Mouse (Mus musculus): ENCODE results near the gene Myom3. TPM values are rescaled to one million over a fixed set of nuclear protein-coding genes. Genes with fewer than 3 reads are reported as not detected.

Myom3 gene
- polyA plus RNA-seq, 1 experiment = 0.13 TPM

DNA sequence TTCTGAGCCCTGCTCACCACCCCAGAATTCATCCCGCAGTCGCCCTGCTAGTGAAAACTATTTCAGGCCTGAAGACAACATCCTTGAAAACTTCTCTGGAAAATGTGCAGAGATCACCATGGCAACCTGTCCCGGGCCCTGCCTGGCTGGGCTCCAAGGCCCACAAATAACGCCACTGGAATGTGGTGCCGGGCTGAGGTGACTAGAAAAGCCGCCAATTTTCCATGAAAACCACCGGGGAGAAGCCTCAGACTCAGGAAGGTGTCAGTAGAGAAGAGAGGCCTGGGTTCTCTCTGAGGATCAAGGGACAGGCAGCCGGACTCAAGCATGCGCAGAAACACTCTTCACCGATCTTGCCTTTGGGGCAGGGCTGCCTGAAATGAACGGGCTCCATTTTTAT lies 69.0 kb downstream of the Myom3 start:
- DNase-seq = no peak
- Histone ChIP-seq H3K4me3 (ENCODE audit: control insufficient read depth, insufficient read depth, low read length) (no peak overlapping the region), H3K27ac (ENCODE audit: control insufficient read depth, insufficient read depth, low read length) (no peak overlapping the region), H3K4me1 (replicated peaks; ENCODE audit: control insufficient read depth, insufficient read depth, low read length) (no peaks in the 10 kb centered on the region), H3K27me3 (ENCODE audit: control insufficient read depth, insufficient read depth, low read length) (no peaks in the 10 kb centered on the region), H3K36me3 (ENCODE audit: control insufficient read depth, insufficient read depth, low read length) (no peaks in the 10 kb centered on the region)
- WGBS = 88% methylated on average over 11 of the region's 11 CpGs
- TF ChIP-seq POLR2A (IDR thresholded peaks at IDR 0.05; ENCODE audit: control insufficient read depth, extremely low read depth, insufficient read depth, low read length, poor library complexity) (no peak), CTCF (IDR thresholded peaks at IDR 0.05; ENCODE audit: borderline replicate concordance, control insufficient read depth, extremely low read depth, insufficient read depth, low read length, poor library complexity) (no peak)

DNA sequence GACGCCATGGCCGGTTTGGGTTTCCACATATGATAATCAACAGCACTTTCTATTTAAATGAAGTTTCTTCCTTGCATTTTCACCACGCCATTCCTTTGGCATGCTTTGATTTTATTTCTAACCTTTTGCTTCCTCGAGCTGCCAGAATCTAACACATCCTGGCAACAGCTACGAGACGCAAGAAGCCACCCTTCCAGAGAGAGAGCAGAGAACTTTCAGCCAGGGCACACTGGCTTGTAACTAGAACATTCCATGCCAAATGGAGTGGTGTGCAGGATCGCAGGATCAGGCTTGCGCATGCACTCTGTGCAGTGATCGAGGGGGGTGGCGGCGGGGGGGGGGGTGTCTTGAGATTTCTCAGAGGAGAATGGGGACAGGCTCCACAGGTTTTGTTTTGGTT lies 72.6 kb downstream of the Myom3 start:
- Histone ChIP-seq H3K36me3 (ENCODE audit: control insufficient read depth, insufficient read depth, low read length) (no peaks in the 10 kb centered on the region), H3K27me3 (ENCODE audit: control insufficient read depth, insufficient read depth, low read length) (no peaks in the 10 kb centered on the region), H3K4me3 (ENCODE audit: control insufficient read depth, insufficient read depth, low read length) (no peak overlapping the region), H3K27ac (ENCODE audit: control insufficient read depth, insufficient read depth, low read length) (no peak overlapping the region), H3K4me1 (replicated peaks; ENCODE audit: control insufficient read depth, insufficient read depth, low read length) (no peaks in the 10 kb centered on the region)
- no peak for DNase-seq
- 94% methylated on average over 11 of the region's 11 CpGs for WGBS
- TF ChIP-seq POLR2A (IDR thresholded peaks at IDR 0.05; ENCODE audit: control insufficient read depth, extremely low read depth, insufficient read depth, low read length, poor library complexity) = no peak
- TF ChIP-seq CTCF (IDR thresholded peaks at IDR 0.05; ENCODE audit: borderline replicate concordance, control insufficient read depth, extremely low read depth, insufficient read depth, low read length, poor library complexity) = no peak

DNA sequence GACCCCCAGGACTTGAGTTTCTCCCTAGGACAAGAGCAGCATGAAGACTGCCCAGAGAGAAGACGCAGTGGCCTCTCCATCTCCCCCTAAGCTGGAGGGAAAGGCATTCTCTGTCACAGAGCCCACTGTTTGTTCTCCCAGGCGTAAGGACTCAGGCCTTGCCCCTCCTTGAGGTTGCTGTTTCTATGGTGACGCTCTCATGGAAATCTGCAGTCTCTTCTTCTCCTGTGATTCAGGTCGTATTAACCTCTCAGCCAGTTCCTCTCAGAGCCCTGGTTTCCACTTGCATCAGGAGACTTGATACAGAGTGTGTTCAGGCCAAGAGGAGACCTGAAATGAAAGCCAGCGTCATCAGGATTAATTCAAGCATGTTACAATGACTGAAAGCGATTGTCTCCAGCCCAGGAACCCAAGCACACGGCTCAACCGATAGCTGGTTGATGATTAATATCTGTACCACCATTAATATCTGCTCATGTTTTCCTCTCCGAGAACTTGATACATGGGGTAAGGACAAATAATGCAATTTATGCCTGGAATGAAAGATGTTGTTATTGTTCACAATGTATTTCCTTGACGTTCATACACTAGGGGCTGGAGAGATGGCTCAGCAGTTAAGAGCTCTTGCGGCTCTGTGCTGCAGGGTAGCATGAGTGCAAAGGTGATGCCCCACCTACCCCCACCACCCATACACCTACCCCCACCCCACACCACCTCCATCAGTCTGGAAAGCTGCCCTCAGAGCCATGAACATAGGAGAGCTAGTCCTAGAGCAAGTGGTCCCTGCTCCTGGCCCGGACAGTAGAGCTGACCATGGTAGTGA lies 74.0 kb downstream of the Myom3 start:
- TF ChIP-seq CTCF (IDR thresholded peaks at IDR 0.05; ENCODE audit: borderline replicate concordance, control insufficient read depth, extremely low read depth, insufficient read depth, low read length, poor library complexity) = no peak
- no peak for TF ChIP-seq POLR2A (IDR thresholded peaks at IDR 0.05; ENCODE audit: control insufficient read depth, extremely low read depth, insufficient read depth, low read length, poor library complexity)
- 88% methylated on average over 12 of the region's 12 CpGs for WGBS
- Histone ChIP-seq H3K4me3 (ENCODE audit: control insufficient read depth, insufficient read depth, low read length) (no peak overlapping the region), H3K27me3 (ENCODE audit: control insufficient read depth, insufficient read depth, low read length) (no peaks in the 10 kb centered on the region), H3K4me1 (replicated peaks; ENCODE audit: control insufficient read depth, insufficient read depth, low read length) (no peaks in the 10 kb centered on the region), H3K36me3 (ENCODE audit: control insufficient read depth, insufficient read depth, low read length) (no peaks in the 10 kb centered on the region), H3K27ac (ENCODE audit: control insufficient read depth, insufficient read depth, low read length) (no peak overlapping the region)
- DNase-seq = no peak

DNA sequence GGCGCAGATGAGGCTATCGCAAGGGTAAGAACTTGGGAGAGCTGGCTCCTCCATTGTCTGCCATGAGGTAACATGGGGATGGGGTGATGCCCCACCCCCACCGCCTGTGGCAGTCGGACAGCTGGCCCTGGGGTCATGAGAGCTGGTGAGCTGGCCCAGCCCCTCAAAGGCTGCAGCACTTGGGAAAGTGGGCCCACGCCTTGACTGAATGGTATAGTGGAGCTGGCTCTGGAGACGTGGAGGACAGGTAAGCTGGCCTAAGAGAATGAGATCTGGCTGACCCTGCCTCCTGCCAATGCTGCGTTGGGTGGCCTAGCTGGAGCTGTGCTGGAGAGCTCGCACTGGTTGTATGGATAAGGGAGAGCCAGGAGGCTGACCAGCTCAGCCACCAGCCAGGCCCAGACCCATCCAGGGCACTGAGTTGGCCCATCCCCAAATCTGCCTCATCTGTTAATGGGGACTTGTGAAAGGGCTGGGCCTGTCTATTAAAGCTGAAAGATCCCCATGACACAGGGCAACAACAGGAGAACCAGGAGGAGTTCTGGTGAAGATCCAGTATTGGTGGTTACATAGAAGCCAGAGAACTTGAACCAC lies 74.7 kb downstream of the Myom3 start:
- H3K27ac ChIP-seq (ENCODE audit: control insufficient read depth, insufficient read depth, low read length) = no peak overlapping the region
- no peaks in the 10 kb centered on the region for H3K4me1 ChIP-seq (replicated peaks; ENCODE audit: control insufficient read depth, insufficient read depth, low read length)
- no peaks in the 10 kb centered on the region for H3K27me3 ChIP-seq (ENCODE audit: control insufficient read depth, insufficient read depth, low read length)
- no peak overlapping the region for H3K4me3 ChIP-seq (ENCODE audit: control insufficient read depth, insufficient read depth, low read length)
- TF ChIP-seq POLR2A (IDR thresholded peaks at IDR 0.05; ENCODE audit: control insufficient read depth, extremely low read depth, insufficient read depth, low read length, poor library complexity) (no peak), CTCF (IDR thresholded peaks at IDR 0.05; ENCODE audit: borderline replicate concordance, control insufficient read depth, extremely low read depth, insufficient read depth, low read length, poor library complexity) (no peak)
- no peak for DNase-seq
- WGBS = 98% methylated on average over 8 of the region's 8 CpGs
- H3K36me3 ChIP-seq (ENCODE audit: control insufficient read depth, insufficient read depth, low read length) = no peaks in the 10 kb centered on the region

DNA sequence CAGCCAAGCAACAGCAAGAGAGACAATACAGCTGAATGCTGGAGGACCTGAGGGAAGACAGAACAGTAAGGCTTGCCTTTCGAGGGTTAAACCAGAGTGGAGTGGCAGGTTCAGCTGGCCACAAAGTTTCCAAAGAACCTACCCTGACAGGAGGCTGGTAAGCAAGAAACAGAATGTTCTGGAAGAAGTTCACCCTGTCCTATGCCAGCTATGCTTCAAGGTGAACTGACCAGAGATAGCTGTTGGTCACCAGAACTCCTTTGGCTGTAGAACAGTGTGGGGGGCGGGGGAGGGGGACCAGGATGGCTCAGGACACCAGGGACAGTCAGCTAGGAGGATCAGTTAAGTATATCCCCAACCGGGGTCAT lies 79.4 kb downstream of the Myom3 start:
- Histone ChIP-seq H3K36me3 (ENCODE audit: control insufficient read depth, insufficient read depth, low read length) (no peaks in the 10 kb centered on the region), H3K27ac (ENCODE audit: control insufficient read depth, insufficient read depth, low read length) (no peak overlapping the region), H3K4me1 (replicated peaks; ENCODE audit: control insufficient read depth, insufficient read depth, low read length) (no peaks in the 10 kb centered on the region), H3K4me3 (ENCODE audit: control insufficient read depth, insufficient read depth, low read length) (no peak overlapping the region), H3K27me3 (ENCODE audit: control insufficient read depth, insufficient read depth, low read length) (no peaks in the 10 kb centered on the region)
- WGBS = 85% methylated on average over 3 of the region's 3 CpGs
- TF ChIP-seq POLR2A (IDR thresholded peaks at IDR 0.05; ENCODE audit: control insufficient read depth, extremely low read depth, insufficient read depth, low read length, poor library complexity) (no peak), CTCF (IDR thresholded peaks at IDR 0.05; ENCODE audit: borderline replicate concordance, control insufficient read depth, extremely low read depth, insufficient read depth, low read length, poor library complexity) (no peak)
- DNase-seq = no peak

DNA sequence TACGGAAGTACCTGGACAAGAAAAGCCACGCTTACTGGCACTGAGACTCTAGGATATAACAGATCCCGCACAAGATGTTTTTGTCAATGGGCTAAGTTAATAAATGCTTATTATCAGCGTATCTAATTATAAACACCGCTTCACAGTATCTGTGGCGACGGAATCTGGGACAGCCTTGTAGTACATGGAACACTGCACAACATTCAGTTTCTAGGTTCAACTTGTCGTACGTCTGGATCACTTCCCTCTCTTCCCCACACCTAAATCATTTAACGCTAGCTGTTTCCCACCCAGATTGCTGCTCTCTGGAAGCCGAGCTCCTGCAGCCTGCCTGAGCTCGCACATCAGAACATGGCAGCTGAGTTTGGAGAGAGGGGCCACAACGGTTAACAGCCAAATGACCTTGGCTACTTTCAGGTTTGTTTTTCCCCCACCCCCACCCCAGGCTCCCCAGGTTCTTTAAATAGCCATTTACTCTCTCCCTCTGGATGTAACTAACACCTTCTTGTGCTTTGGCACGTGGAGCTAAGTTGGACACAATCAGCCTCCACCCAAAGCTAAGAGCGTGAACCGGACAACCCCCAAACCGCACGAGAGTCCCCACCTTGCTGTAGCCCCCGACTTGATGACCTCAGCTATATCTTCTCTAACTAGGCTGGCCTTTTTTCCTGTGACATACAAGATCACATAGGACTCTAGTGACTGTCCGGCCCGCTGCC lies 79.9 kb downstream of the Myom3 start:
- no peak for DNase-seq
- H3K27ac ChIP-seq (ENCODE audit: control insufficient read depth, insufficient read depth, low read length) = no peak overlapping the region

More for the DNA sequence above, 79.9 kb downstream of the Myom3 start:
- no peaks in the 10 kb centered on the region for H3K27me3 ChIP-seq (ENCODE audit: control insufficient read depth, insufficient read depth, low read length)
- no peak overlapping the region for H3K4me3 ChIP-seq (ENCODE audit: control insufficient read depth, insufficient read depth, low read length)
- WGBS = 92% methylated on average over 21 of the region's 21 CpGs
- no peak for TF ChIP-seq POLR2A (IDR thresholded peaks at IDR 0.05; ENCODE audit: control insufficient read depth, extremely low read depth, insufficient read depth, low read length, poor library complexity)
- no peak for TF ChIP-seq CTCF (IDR thresholded peaks at IDR 0.05; ENCODE audit: borderline replicate concordance, control insufficient read depth, extremely low read depth, insufficient read depth, low read length, poor library complexity)
- no peaks in the 10 kb centered on the region for H3K36me3 ChIP-seq (ENCODE audit: control insufficient read depth, insufficient read depth, low read length)
- H3K4me1 ChIP-seq (replicated peaks; ENCODE audit: control insufficient read depth, insufficient read depth, low read length) = no peaks in the 10 kb centered on the region

Data from thymus, adult 2 months (tissue).